Mouse (Mus musculus) mouse trophoblast stem cell (cell line): ENCODE data around the gene Tspan9.

Experiments used
- in situ Hi-C, 2 experiments: fragments of 300-500 bp; cut with MseI, MboI; formaldehyde crosslinking; loops; 2 replicates in 1 of 2; 3 replicates in 1 of 2; pipeline ENCODE4 v1.15.1; 2025

The Tspan9 gene

GRCm38 (mm10) chr6:128078508-128078907, 64.9 kb downstream of the Tspan9 start:
- in situ Hi-C loops: no loop called here

DNA sequence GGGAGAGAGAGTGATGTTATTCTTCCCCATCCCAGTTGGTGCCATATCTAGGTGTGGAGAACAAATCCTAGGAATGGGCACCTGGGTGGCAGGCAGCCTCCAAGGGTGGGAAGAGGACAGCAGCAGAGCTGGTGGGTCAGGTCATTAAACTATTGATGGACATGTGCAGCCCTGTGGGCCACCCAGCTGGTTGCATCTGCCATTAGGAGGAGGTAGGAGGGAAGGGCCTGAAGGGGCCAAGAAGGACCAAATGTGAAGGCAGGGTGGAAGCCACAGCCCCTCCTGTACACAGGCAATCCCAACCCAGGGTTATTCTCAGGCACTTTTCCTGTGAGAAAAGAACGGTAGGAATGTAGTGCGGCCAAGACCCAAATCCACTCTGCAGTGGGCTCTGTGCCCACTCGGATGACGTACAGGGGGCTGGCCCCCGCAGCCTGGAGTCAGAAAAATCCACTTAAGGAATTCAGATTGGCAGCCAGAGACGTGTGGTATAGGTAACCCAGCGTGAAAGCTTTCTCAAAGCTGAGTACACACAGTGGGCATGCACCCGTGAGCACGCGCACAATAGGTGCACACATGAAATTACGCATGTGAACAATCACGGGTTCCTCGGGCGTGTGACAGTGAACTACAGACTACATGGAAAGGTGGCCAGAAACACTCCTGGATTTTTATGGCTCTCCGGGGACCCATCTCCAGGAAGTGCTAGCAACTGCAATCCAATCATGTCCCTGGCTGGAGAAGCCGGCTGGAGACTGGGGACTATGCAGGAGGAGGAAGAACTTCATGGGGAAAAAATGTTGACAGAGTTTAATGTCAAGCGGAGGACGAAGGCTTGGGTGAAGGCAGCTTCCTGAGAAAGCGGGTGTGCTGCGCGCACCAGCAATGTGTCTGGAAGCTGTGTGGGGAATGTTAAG, 67.0 kb downstream of the Tspan9 start:
- in situ Hi-C loops: no loop called here

GRCm38 (mm10) chr6:128075453-128076003, 67.9 kb downstream of the Tspan9 start:
- in situ Hi-C loops: no loop called here

DNA sequence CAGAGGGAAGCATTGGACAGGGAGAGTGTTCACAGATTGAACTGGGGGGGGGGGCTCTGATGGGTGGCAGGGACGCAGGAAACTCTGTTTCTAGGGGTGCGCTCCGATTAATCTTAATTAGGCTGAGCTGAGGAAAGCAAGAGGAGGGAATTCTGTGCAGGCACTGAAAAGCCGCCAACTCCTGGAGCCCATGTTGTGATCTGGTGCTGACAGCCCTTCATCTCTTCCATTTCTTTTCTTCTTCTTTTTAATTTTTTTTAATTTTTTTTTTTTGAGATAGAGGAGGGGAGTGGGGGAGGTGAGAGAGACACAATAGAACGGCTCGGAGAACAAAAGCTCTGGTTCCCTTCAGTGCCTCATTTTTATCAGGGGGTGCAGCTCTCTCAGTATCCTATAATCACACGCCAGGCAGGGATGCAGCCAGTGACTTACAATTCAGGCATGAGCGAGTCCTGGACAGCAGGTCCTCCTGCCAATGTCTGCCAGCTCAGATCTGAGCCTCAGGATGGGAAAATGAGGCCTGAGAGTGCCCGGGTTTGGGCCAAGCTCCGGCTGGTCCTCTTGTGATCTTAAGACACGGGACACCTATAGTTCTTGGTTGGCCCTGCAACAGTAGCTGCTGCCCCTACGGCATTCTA, 72.4 kb downstream of the Tspan9 start:
- in situ Hi-C loops: no loop called here

DNA sequence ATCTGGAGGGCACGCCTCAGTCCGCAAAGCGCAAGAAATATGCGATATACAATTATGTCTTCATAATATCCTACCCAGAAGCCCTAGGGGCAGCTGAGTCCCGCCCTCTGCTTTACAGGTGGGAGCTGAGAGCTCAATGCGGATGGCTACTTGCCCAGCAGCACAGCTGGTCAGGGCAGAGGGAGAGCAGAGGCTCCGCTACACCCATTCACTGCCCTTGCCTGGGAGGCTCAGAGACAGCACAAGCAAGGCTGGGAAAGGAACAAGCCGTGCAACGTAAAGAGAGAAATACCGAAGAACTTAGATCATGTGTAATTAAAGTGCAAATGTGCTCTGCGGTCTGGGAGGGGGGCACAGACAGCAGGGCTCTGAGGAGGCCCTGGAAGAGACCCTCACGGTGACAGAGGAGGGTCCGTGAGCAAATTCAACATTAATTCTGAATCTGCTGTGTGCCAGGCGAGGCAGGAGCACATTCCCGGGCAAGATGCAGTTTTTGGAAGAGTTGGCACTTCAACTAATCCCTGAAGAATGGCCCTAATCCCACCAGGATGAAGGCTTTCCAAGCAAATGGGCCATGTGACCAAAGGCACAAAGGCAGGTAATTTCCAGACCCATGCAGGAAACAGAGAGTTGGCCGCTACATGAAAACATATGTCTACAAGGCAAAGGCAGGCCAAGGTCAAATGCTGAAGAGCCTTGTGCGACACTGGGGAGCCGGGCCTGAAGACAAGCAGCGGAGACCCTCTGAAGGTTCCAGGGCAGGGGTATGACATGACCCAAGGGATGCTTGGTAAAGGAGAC, 73.1 kb downstream of the Tspan9 start:
- in situ Hi-C loops: no loop called here

DNA sequence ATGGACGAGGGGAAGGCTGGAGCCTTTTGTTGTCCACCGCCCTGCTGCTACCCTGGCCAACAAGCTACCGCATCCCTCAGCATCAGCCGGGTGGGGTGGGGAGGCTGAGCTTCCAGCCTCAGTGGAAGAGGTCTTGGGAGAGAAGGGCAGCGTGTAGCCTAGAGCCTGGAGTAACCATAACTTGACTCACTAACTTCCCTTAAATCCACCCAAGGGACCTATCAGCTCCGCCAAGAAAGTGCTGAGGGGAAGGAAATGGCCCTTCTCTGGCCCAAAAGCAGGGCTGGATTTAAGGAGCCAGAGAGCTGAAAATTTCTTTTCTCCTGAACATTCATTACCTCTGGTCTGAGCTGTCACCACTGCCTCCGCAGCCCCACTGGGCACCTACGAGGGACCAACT, 75.2 kb downstream of the Tspan9 start:
- in situ Hi-C loops: no loop called here

- in situ Hi-C loops: no loop called here
These were observed 77.4 kb downstream of the Tspan9 start for GRCm38 (mm10) chr6:128065982-128066381.

DNA sequence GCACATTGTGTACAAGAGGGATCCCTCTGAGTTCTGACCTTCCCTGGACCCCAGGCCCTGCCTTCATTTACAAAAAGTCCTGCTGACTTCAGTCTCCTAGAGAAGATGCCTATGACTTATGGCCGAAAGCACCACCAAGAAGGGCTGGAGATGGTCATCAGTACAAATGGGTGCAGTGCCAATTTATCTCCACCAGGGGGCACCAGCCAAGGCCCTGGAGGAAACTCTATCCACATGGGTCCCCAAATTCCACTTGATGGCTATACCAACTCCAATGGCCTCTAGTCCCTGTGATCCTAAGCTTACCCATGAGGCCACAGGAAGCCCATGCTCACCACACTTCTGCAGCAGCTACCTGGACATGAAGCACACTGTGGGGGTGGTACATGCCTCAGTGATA, 79.9 kb downstream of the Tspan9 start:
- in situ Hi-C loops: no loop called here

DNA sequence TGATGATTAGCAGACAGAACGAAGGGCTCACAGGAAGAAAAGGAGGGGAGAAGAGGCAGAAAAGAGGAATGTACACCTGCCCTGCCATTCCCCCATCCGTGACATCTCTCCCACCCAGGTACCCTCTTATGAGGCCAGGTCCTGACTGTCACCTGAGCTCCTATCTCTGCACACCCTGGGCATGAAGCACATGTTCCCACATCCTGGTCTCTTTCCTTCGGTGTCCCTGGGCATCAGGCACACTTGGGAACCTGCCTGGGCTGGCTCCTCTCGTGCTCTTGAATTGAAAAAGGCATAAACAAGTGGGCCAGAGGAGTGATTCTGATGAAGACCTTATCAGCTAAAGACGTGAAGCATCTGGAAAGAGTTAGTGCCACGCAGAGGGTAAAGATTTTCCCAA, 80.6 kb downstream of the Tspan9 start:
- in situ Hi-C loops: no loop called here

DNA sequence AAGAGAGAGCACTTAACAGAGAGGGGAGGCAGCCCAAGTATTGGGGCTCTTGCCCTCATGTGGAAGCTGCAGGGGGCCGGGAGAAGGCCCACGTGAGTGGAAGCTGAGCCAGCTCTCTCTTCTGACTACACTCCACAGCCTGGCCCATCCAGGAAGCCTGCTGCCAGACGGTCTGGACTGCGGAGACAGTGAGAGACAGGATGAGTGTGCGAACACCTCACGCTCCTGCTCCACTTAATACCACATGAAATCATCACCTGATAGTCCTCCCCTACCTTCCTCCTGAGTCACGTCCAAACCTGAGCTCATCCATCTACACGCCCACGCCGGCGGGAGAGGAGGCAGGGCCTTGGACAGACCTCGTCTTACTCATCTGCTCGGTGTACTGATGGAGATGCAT, 81.2 kb downstream of the Tspan9 start:
- in situ Hi-C loops: no loop called here

DNA sequence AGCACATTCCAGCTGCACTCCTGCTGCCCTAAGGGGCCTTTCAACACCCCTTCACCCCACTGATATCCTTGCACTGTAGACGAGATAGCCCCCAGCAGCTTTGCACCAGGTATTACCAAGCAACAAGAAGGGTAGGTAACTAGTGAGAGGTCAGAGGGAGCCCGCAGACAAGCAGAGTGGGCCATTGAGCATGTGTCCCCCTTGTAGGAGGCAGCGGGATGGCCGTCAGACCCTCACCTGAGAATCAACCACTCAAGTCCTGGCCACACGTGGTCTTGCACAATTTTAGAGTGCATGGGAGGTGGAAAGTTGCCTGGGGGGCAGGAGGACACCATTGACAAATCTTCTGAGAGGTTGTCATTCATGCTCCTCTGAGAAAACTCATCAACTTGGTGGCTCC, 82.1 kb downstream of the Tspan9 start:
- in situ Hi-C loops: no loop called here

DNA sequence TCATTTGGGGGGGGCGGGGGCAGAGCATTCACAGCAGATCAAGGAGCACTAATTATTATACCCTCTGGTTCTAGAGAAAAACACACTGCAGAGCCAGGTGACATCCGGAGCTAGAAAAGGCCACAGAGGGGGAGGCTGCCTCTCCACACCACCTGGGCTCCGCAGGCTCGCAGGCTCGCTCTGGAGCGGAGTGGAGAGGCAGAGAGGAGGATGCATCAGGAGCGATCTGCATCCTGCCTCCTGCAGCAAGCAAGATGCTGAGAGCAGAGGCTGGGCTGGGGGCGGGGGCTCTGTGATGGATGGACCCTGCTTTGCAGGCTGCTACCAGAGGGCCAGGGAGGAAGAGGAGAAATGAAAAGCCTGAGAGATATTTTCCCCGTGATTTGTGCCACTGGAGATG, 84.8 kb downstream of the Tspan9 start:
- in situ Hi-C loops: no loop called here

- in situ Hi-C loops: no loop called here
These were observed 85.2 kb downstream of the Tspan9 start for GRCm38 (mm10) chr6:128058157-128058556.

DNA sequence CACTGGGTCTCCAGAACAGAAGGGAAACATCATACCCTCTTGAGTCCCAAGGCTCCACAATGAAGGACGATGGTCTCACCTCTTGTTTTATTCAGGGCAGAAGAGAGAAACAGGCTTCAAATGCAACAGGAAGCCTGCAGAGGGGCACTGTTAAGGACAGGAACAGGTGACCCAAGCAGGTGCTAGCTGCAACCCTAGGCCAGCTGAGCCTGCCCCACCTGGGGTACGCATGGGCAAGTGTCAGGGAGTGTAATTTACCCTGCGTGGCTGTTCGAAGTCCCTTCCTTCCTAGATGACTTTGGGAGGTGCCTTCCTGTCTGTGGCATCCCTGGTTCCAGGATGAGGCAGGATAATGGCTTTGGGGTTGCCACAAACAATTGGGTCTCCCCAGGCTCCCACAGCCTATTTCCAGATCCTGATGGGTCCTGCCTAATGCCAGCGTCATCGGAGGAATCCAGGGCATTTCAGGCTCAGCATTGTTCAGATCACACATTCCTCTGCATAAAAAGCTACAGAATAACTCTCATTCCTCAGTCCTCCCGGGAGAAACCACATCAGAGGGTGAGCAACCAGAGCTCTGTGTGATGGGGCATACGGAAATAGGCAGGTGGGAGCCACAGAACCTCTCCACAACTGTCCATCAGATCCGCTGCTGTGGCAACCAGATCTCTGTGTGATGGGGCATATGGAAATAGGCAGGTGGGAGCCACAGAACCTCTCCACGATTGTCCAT, 90.2 kb downstream of the Tspan9 start:
- in situ Hi-C loops: no loop called here

DNA sequence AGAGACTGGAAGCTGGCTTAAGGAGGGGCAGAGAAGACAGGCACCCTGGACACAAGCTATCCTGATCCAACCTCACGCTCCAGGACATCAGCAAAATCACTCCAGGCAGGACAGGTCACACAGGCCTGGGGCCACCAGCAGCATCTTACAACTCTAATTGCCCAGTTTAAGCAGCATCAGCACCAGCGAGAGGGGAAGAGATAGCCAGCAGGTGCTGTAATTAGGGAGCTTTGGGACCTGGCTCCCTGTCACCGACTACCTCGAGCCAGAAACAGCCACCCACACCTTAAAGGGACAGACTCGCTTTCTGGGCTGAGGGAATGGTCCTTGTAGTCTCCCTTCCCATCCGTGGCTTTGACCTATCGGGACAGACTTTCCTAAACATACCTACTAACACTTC, 95.7 kb downstream of the Tspan9 start:
- in situ Hi-C loops: no loop called here

DNA sequence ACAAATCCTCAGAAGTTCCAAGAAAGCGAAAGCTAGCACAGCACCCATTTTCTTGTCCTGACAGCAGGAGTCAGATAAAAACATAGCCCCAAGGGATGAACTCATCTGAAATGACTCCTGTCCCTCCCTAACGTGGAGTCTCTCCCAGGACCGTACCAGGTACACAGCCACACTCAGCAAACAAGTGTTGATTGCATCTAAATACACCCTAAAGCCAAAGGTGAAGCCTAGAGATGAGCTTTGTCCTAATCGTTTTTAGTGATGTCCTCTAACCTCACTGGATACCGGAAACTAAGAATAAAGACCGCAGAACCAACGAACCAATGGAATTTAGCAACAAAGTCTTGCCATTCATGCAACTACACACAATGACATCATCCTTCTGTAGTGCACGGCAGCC, 96.2 kb downstream of the Tspan9 start:
- in situ Hi-C loops: no loop called here

DNA sequence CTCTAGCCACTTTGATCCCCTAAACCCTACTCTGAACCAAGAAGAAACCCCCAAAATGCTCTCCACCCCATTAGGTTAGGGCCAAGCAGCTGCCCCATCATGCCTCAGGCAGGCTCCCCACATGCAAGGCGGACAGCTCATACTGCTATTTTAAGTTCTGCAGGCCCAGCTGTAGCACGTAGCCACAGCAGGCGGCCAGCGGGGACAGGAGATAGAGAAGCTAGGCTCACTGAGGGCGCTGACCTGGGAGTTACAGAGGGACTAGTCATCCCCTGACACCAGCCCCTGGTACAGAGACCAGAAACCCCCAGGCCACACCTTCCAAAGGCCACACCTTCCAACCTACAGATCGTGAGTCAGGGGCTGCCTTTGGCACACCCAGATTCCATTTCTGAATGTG, 96.6 kb downstream of the Tspan9 start:
- in situ Hi-C loops: no loop called here

DNA sequence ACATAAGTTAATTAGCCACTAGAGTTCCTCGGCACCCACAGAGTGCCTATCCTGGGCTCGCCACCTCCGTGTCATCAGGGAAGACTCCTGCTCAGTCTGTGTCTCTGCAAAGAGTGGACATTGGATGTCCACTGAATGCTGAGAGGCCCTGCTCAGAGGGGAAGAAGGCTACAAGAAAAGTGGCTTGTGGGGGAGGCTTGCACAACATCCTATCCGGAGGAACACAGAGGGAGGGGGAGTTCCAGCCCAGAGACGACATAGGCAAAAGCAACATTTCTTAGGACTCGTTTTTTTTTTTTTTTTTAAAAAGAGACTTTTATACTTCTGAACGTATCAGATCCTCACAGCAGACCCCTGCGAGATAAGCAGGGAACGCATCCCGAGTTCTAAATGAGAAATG, 98.7 kb downstream of the Tspan9 start:
- in situ Hi-C loops: no loop called here

- in situ Hi-C loops: no loop called here
These were observed 99.9 kb downstream of the Tspan9 start for GRCm38 (mm10) chr6:128043486-128043885.

- in situ Hi-C loops: no loop called here
These were observed 101.6 kb downstream of the Tspan9 start for GRCm38 (mm10) chr6:128041836-128042235.

- in situ Hi-C loops: no loop called here
These were observed 104.2 kb downstream of the Tspan9 start for GRCm38 (mm10) chr6:128039077-128039766.
